Mouse (Mus musculus): ENCODE measurements at regions not wholly inside any gene's neighbourhood (a gene's known extent, or its start where the extent isn't known, plus 50 kb on each side); places are given as distances from the start of the nearest gene placed in this dataset.

- Histone ChIP-seq H3K27ac (ENCODE audit: insufficient read depth, low read length) (no peak overlapping the region), H3K4me1 (ENCODE audit: control insufficient read depth, insufficient read depth, low read length) (no peaks in the 10 kb centered on the region), H3K4me3 (ENCODE audit: insufficient read depth, low read length) (no peak overlapping the region)
- no peak for TF ChIP-seq CTCF (IDR thresholded peaks at IDR 0.05; ENCODE audit: extremely low read depth, insufficient read depth, low read length)
- no peak for TF ChIP-seq POLR2A (IDR thresholded peaks at IDR 0.05; ENCODE audit: extremely low read depth, insufficient read depth, low read length)
Measured at GRCm38 (mm10) chr3:50615384-50616285, 172.2 kb upstream of the Slc7a11 start.

- Histone ChIP-seq H3K27ac (ENCODE audit: insufficient read depth, low read length) (no peak overlapping the region), H3K4me3 (ENCODE audit: insufficient read depth, low read length) (no peak overlapping the region), H3K4me1 (ENCODE audit: control insufficient read depth, insufficient read depth, low read length) (no peaks in the 10 kb centered on the region)
- TF ChIP-seq CTCF (IDR thresholded peaks at IDR 0.05; ENCODE audit: extremely low read depth, insufficient read depth, low read length) = no peak
- no peak for TF ChIP-seq POLR2A (IDR thresholded peaks at IDR 0.05; ENCODE audit: extremely low read depth, insufficient read depth, low read length)
Measured at GRCm38 (mm10) chr3:50613011-50613410, 169.6 kb upstream of the Slc7a11 start.

- Histone ChIP-seq H3K4me1 (ENCODE audit: control insufficient read depth, insufficient read depth, low read length) (no peaks in the 10 kb centered on the region), H3K4me3 (ENCODE audit: insufficient read depth, low read length) (no peak overlapping the region), H3K27ac (ENCODE audit: insufficient read depth, low read length) (no peak overlapping the region)
- TF ChIP-seq CTCF (IDR thresholded peaks at IDR 0.05; ENCODE audit: extremely low read depth, insufficient read depth, low read length) (no peak), POLR2A (IDR thresholded peaks at IDR 0.05; ENCODE audit: extremely low read depth, insufficient read depth, low read length) (no peak)
Measured at GRCm38 (mm10) chr3:50609341-50610012, 166.1 kb upstream of the Slc7a11 start.

GRCm38 (mm10) chr3:50607736-50608135, 164.3 kb upstream of the Slc7a11 start:
- TF ChIP-seq POLR2A (IDR thresholded peaks at IDR 0.05; ENCODE audit: extremely low read depth, insufficient read depth, low read length) = no peak
- no peak for TF ChIP-seq CTCF (IDR thresholded peaks at IDR 0.05; ENCODE audit: extremely low read depth, insufficient read depth, low read length)
- Histone ChIP-seq H3K27ac (ENCODE audit: insufficient read depth, low read length) (no peak overlapping the region), H3K4me3 (ENCODE audit: insufficient read depth, low read length) (no peak overlapping the region), H3K4me1 (ENCODE audit: control insufficient read depth, insufficient read depth, low read length) (no peaks in the 10 kb centered on the region)

GRCm38 (mm10) chr3:50606986-50607385, 163.6 kb upstream of the Slc7a11 start:
- Histone ChIP-seq H3K4me3 (ENCODE audit: insufficient read depth, low read length) (no peak overlapping the region), H3K27ac (ENCODE audit: insufficient read depth, low read length) (no peak overlapping the region), H3K4me1 (ENCODE audit: control insufficient read depth, insufficient read depth, low read length) (no peaks in the 10 kb centered on the region)
- TF ChIP-seq POLR2A (IDR thresholded peaks at IDR 0.05; ENCODE audit: extremely low read depth, insufficient read depth, low read length) (no peak), CTCF (IDR thresholded peaks at IDR 0.05; ENCODE audit: extremely low read depth, insufficient read depth, low read length) (no peak)

- Histone ChIP-seq H3K27ac (ENCODE audit: insufficient read depth, low read length) (no peak overlapping the region), H3K4me1 (ENCODE audit: control insufficient read depth, insufficient read depth, low read length) (no peaks in the 10 kb centered on the region), H3K4me3 (ENCODE audit: insufficient read depth, low read length) (no peak overlapping the region)
- TF ChIP-seq POLR2A (IDR thresholded peaks at IDR 0.05; ENCODE audit: extremely low read depth, insufficient read depth, low read length) (no peak), CTCF (IDR thresholded peaks at IDR 0.05; ENCODE audit: extremely low read depth, insufficient read depth, low read length) (no peak)
Measured at GRCm38 (mm10) chr3:50605750-50606149, 162.3 kb upstream of the Slc7a11 start.

- no peak for TF ChIP-seq POLR2A (IDR thresholded peaks at IDR 0.05; ENCODE audit: extremely low read depth, insufficient read depth, low read length)
- no peak for TF ChIP-seq CTCF (IDR thresholded peaks at IDR 0.05; ENCODE audit: extremely low read depth, insufficient read depth, low read length)
- H3K27ac ChIP-seq (ENCODE audit: insufficient read depth, low read length) = no peak overlapping the region
- H3K4me1 ChIP-seq (ENCODE audit: control insufficient read depth, insufficient read depth, low read length) = no peaks in the 10 kb centered on the region
- no peak overlapping the region for H3K4me3 ChIP-seq (ENCODE audit: insufficient read depth, low read length)
Measured at GRCm38 (mm10) chr3:50603182-50603581, 159.8 kb upstream of the Slc7a11 start.

- no peak overlapping the region for H3K27ac ChIP-seq (ENCODE audit: insufficient read depth, low read length)
- no peak overlapping the region for H3K4me3 ChIP-seq (ENCODE audit: insufficient read depth, low read length)
- no peaks in the 10 kb centered on the region for H3K4me1 ChIP-seq (ENCODE audit: control insufficient read depth, insufficient read depth, low read length)
- TF ChIP-seq POLR2A (IDR thresholded peaks at IDR 0.05; ENCODE audit: extremely low read depth, insufficient read depth, low read length) (no peak), CTCF (IDR thresholded peaks at IDR 0.05; ENCODE audit: extremely low read depth, insufficient read depth, low read length) (no peak)
Measured at GRCm38 (mm10) chr3:50595732-50596131, 152.3 kb upstream of the Slc7a11 start.

- H3K4me3 ChIP-seq (ENCODE audit: insufficient read depth, low read length) = no peak overlapping the region
- H3K4me1 ChIP-seq (ENCODE audit: control insufficient read depth, insufficient read depth, low read length) = no peaks in the 10 kb centered on the region
- TF ChIP-seq CTCF (IDR thresholded peaks at IDR 0.05; ENCODE audit: extremely low read depth, insufficient read depth, low read length) (no peak), POLR2A (IDR thresholded peaks at IDR 0.05; ENCODE audit: extremely low read depth, insufficient read depth, low read length) (no peak)
- no peak overlapping the region for H3K27ac ChIP-seq (ENCODE audit: insufficient read depth, low read length)
Measured at GRCm38 (mm10) chr3:50584323-50584722, 140.9 kb upstream of the Slc7a11 start.

GRCm38 (mm10) chr3:50583475-50583874, 140.1 kb upstream of the Slc7a11 start:
- H3K27ac ChIP-seq (ENCODE audit: insufficient read depth, low read length) = no peak overlapping the region
- H3K4me1 ChIP-seq (ENCODE audit: control insufficient read depth, insufficient read depth, low read length) = no peaks in the 10 kb centered on the region
- TF ChIP-seq POLR2A (IDR thresholded peaks at IDR 0.05; ENCODE audit: extremely low read depth, insufficient read depth, low read length) (no peak), CTCF (IDR thresholded peaks at IDR 0.05; ENCODE audit: extremely low read depth, insufficient read depth, low read length) (no peak)
- H3K4me3 ChIP-seq (ENCODE audit: insufficient read depth, low read length) = no peak overlapping the region

All from cortical plate, adult 2 months (tissue).